Mouse (Mus musculus) adrenal gland, postnatal 36 days (tissue): ENCODE measurements around the gene Dpagt1. TPM values are rescaled to one million over a fixed set of nuclear protein-coding genes. Genes with fewer than 3 reads are reported as not detected.

Experiments
- DNase-seq, 2 experiments: peaks; one replicate each; pipeline ENCODE4 v3.0.0; 2021; ENCODE audit warnings: mixed read lengths in 1 of 2
- microRNA-seq: library from miRNA; unstranded; fragments of <30 nt; microRNA quantifications from one replicate; pipeline ENCODE4 v1.2.0, GENCODE M21; 2021
- total RNA-seq, 2 experiments: library from RNA; stranded (reverse); gene quantifications; 2 replicates each; pipeline ENCODE4 v1.2.3; 2021

Gene Dpagt1
- total RNA-seq, 2 experiments from 2014 or later: 25.3 to 32.7 TPM

DNA sequence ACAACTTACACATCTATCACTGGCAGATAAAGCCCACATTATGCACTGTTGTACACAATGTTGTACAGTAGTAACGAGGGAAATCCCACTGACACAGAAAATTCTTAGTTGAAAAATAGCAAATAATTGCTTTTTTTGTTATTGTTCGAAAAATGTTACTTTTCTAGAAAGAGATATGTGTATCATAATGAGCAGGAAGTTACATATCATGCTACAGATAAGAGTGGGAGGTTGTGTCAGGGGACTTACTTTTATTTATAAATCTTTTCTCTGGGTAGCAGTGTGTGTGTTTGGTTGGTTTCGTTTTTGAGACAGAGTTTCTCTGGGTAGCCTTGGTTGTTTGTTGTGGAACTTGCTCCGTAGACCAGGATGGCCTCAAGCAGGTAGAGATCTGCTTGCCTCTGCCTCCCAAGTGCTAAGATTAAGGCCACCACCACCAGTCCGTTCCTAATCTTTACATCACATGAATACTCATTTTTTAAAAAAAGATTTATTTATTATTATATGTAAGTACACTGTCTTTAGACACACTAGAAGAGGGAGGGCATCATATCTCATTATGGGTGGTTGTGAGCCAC lies 52.4 kb downstream of the Dpagt1 start:
- DNase-seq: no peak

DNA sequence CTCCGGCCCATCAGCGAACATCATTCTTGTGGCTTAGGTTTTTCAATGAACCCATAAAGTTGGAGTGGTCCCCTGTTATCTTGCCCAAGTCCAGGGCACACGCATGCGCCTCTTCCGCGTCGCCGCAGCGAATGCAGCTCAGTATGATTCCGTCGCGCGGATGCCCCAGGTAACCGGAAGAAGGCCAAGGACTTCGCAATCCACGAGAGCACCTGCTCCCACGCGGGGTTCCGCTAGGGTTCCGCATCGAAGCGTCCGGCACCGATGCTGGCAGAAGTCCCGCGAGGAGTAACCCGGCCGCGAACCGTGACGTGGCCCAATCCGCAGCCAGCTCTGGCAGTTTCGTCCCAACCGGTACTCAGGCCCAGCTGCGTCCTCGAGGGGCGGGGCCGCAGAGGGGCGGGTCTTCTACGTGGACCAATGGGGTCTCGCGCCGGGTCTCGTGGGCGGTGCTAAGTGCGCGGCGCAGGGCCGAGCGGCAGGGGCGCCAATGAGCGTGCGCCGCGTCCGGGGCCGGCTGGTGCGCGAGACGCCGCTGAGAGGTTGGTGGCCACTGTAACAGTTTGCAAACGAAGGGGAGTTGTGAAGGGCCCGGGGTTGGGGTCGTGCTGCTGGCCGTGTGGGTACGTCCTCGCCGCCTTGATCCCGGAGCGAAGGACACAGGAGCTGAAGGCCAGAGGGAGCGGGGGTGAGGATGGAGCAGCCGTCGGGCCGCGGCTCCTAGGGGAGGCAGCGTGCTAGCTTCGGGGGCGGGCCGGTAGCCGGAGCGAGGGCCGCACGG lies 53.4 kb downstream of the Dpagt1 start, which contains the start of gene Hyou1:
Gene Hyou1, plus strand, starts transcription at position 437 of the 781 bp plus-strand sequence.
- DNase-seq: peak; percentile 99

DNA sequence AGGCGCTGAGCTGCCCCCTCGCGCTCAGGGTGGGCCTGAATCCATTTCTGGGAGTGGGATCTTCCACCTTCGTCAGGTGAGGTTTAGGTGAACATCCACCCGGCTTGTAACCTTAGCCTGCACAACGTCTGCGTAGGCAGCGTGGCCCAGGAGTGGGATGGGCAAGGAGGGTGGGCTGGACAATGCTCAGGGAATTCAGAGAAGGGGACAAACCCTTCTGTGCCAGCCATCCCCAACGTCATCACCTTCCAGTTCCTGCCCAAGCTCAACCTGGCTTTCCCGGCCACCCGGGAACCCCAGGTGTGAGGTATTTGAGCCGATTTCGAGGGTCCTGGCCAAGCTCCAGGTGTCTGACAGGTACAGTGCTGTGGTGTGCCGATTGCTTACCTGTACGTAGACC lies 54.0 kb downstream of the Dpagt1 start:
- DNase-seq: no peak

Small RNA genes within 50 kb of the gene (microRNA-seq; reads per million reads assigned to microRNA genes)
- not detected for gene Gm44335

Other genes with a start within 250 kb of the Dpagt1 start
- under 1 TPM in 1 of 2 experiments, not detected in 1; 0.10 TPM for gene Mfrp, start 224.3 kb upstream of the Dpagt1 start, total RNA-seq
- 10 to 100 TPM; 13.0 to 20.4 TPM for gene C1qtnf5, start 218.8 kb upstream of the Dpagt1 start, total RNA-seq
- gene Gm49380, start 212.5 kb upstream of the Dpagt1 start, total RNA-seq: under 1 TPM; 0.70 to 0.76 TPM
- 10 to 100 TPM; 28.0 to 32.7 TPM for gene Rnf26, start 212.5 kb upstream of the Dpagt1 start, total RNA-seq
- 10 to 100 TPM; 30.7 to 73.7 TPM for gene Mcam, start 191.6 kb upstream of the Dpagt1 start, total RNA-seq
- gene Cbl, start 92.0 kb upstream of the Dpagt1 start, total RNA-seq: 10 to 100 TPM; 28.9 to 40.5 TPM
- 1 to 10 TPM; 2.3 to 3.3 TPM for gene Ccdc153, start 85.3 kb upstream of the Dpagt1 start, total RNA-seq
- gene Pdzd3, start 74.5 kb upstream of the Dpagt1 start, total RNA-seq: not detected
- gene Nlrx1, start 57.4 kb upstream of the Dpagt1 start, total RNA-seq: 10 to 100 TPM; 14.9 to 32.2 TPM
- gene Abcg4, start 37.4 kb upstream of the Dpagt1 start, total RNA-seq: 10 to 100 TPM; 28.2 to 32.6 TPM
- gene Hinfp, start 20.3 kb upstream of the Dpagt1 start, total RNA-seq: 10 to 100 TPM; 18.9 to 24.4 TPM
- 10 to 100 TPM; 37.6 to 50.6 TPM for gene C2cd2l, start 5.7 kb upstream of the Dpagt1 start, total RNA-seq
- 10 to 100 TPM; 41.3 to 47.7 TPM for gene H2afx, start 8.7 kb downstream of the Dpagt1 start, total RNA-seq
- gene Hmbs, start 18.2 kb downstream of the Dpagt1 start, total RNA-seq: 10 to 100 TPM; 61.8 to 98.3 TPM
- 10 to 100 TPM; 53.0 to 72.7 TPM for gene Vps11, start 35.7 kb downstream of the Dpagt1 start, total RNA-seq
- gene Hyou1, start 53.5 kb downstream of the Dpagt1 start, total RNA-seq: 100 to 1,000 TPM; 203 to 204 TPM
- 10 to 100 TPM; 13.5 to 18.6 TPM for gene Slc37a4, start 70.8 kb downstream of the Dpagt1 start, total RNA-seq
- 1,000 to 10,000 TPM; 1,182 to 1,266 TPM for gene Rps25, start 81.1 kb downstream of the Dpagt1 start, total RNA-seq
- 10 to 100 TPM; 82.0 to 95.7 TPM for gene Trappc4, start 81.6 kb downstream of the Dpagt1 start, total RNA-seq
- 10 to 100 TPM; 14.7 to 18.9 TPM for gene Ccdc84, start 92.5 kb downstream of the Dpagt1 start, total RNA-seq
- not detected for gene Foxr1, start 115.1 kb downstream of the Dpagt1 start, total RNA-seq
- not detected for gene Upk2, start 129.0 kb downstream of the Dpagt1 start, total RNA-seq
- gene Bcl9l, start 156.8 kb downstream of the Dpagt1 start, total RNA-seq: 10 to 100 TPM; 47.6 to 51.8 TPM
- gene Cxcr5, start 235.9 kb downstream of the Dpagt1 start, total RNA-seq: not detected